Mouse (Mus musculus): ENCODE results near the gene Rbfox1. TPM values are rescaled to one million over a fixed set of nuclear protein-coding genes. Genes with fewer than 3 reads are reported as not detected.

The Rbfox1 gene
- total and polyA plus RNA-seq, 3 experiments, result not detected

DNA sequence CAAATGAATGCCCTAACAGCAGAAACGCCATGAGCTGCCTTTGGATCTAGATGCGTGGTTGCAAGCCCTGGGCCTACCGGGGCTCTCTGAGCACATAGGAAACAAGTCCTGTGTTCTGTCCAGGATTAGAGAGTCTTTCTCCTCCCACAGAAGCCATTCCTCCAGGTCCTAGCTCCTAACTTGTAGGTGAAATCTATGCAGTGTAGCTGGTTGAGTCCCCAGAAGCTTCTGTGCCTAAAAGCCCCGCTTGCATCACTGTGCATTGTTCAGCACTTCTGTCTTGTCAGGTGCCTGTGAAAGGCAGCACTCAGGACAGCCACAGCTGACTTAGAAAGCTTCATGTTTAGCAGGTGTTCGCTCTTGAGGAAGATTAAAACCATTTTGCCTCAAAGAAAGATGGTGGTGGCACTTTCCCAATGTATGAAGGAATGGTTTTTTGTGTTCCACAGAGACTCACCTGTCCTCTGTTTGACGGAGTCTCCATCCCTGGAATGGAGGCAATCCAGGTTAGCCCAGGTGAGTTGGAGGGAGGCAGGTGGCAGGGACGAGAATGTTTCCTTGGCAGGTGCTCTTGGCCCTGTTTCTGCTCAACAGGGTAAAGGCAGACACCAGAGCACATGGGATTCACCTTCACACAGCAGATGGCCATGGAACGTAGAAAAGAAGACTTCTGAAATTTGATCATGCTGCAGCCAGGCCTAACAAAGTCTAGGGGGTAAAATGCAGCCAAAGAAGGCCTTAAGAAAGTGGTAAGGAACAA, 1213.0 kb downstream of the Rbfox1 start:
- Histone ChIP-seq H3K9me3 (replicated peaks; ENCODE audit: insufficient read depth, low read length) (no peaks in the 10 kb centered on the region), H3K9ac (ENCODE audit: control insufficient read depth, low read depth, low read length, poor library complexity, severe bottlenecking) (no peak overlapping the region), H3K27me3 (ENCODE audit: control insufficient read depth in 1 of 2, insufficient read depth in 2 of 2, low read length in 2 of 2) (no peaks in the 10 kb centered on the region), H3K4me3 (ENCODE audit: control insufficient read depth in 1 of 2, insufficient read depth in 1 of 2, low read depth in 2 of 2, low read length in 2 of 2) (no peak overlapping the region), H3K36me3 (ENCODE audit: control insufficient read depth in 1 of 2, insufficient read depth in 2 of 2, low read length in 2 of 2) (no peaks in the 10 kb centered on the region), H3K27ac (ENCODE audit: control insufficient read depth, low read depth, low read length) (no peak overlapping the region), H3K4me1 (ENCODE audit: control insufficient read depth in 1 of 2, insufficient read depth in 2 of 2, low read length in 2 of 2) (no peaks in the 10 kb centered on the region), H3K79me2 (ENCODE audit: control insufficient read depth, insufficient read depth, low read length, poor library complexity) (no peaks in the 10 kb centered on the region)
- TF ChIP-seq POLR2AphosphoS5 (IDR thresholded peaks at IDR 0.05; ENCODE audit: borderline replicate concordance, low read depth, low read length) (no peak), MEF2A (IDR thresholded peaks at IDR 0.05; ENCODE audit: extremely low read depth, insufficient replicate concordance, low read depth, low read length, poor library complexity, severe bottlenecking) (no peak), NRF1 (IDR thresholded peaks at IDR 0.05; ENCODE audit: insufficient read depth, low read depth, low read length, poor library complexity, severe bottlenecking) (no peak), ZKSCAN1 (IDR thresholded peaks at IDR 0.05; ENCODE audit: low read depth, low read length) (no peak), JUND (IDR thresholded peaks at IDR 0.05; ENCODE audit: low read depth, low read length) (no peak)
- DNase-seq (ENCODE audit: low read depth, low spot score), result no peak

GRCm38 (mm10) chr16:7099506-7100300, 1214.5 kb downstream of the Rbfox1 start:
- TF ChIP-seq ZC3H11A (IDR thresholded peaks at IDR 0.05; ENCODE audit: low read depth, low read length) (no peak), USF1 (IDR thresholded peaks at IDR 0.05; ENCODE audit: low read depth, low read length) (no peak), CTCF (IDR thresholded peaks at IDR 0.05 in 2 of 3, conservative IDR thresholded peaks at IDR 0.05 in 1 of 3; ENCODE audit: control insufficient read depth in 1 of 3, insufficient read depth in 1 of 3, low read depth in 2 of 3, low read length in 3 of 3, poor library complexity in 1 of 3, severe bottlenecking in 1 of 3) (no peak), ZNF384 (IDR thresholded peaks at IDR 0.05; ENCODE audit: low read depth, low read length) (no peak), SMC3 (IDR thresholded peaks at IDR 0.05; ENCODE audit: low read depth, low read length) (no peak), HCFC1 (IDR thresholded peaks at IDR 0.05; ENCODE audit: low read depth, low read length) (no peak), ETS1 (IDR thresholded peaks at IDR 0.05; ENCODE audit: low read depth, low read length) (no peak), MAX (IDR thresholded peaks at IDR 0.05; ENCODE audit: low read length) (no peak), TCF12 (IDR thresholded peaks at IDR 0.05; ENCODE audit: low read depth, low read length) (no peak), ELF1 (IDR thresholded peaks at IDR 0.05; ENCODE audit: low read depth, low read length) (no peak), GATA1 (IDR thresholded peaks at IDR 0.05; ENCODE audit: low read depth, low read length) (no peak), ZMIZ1 (IDR thresholded peaks at IDR 0.05; ENCODE audit: low read depth, low read length) (no peak), CHD2 (IDR thresholded peaks at IDR 0.05; ENCODE audit: low read length) (no peak)
- H3K27ac ChIP-seq (ENCODE audit: control insufficient read depth, low read depth, low read length), result no peak overlapping the region
- H3K4me1 ChIP-seq (ENCODE audit: control insufficient read depth in 1 of 2, insufficient read depth in 2 of 2, low read length in 2 of 2), result no peaks in the 10 kb centered on the region
- no peak overlapping the region for H3K4me3 ChIP-seq (ENCODE audit: control insufficient read depth in 1 of 2, insufficient read depth in 1 of 2, low read depth in 2 of 2, low read length in 2 of 2)
- no peaks in the 10 kb centered on the region for H3K79me2 ChIP-seq (ENCODE audit: control insufficient read depth, insufficient read depth, low read length, poor library complexity)
- no peaks in the 10 kb centered on the region for H3K36me3 ChIP-seq (ENCODE audit: control insufficient read depth in 1 of 2, insufficient read depth in 2 of 2, low read length in 2 of 2)
- H3K9me3 ChIP-seq (replicated peaks; ENCODE audit: insufficient read depth, low read length), result no peaks in the 10 kb centered on the region
- H3K27me3 ChIP-seq (ENCODE audit: control insufficient read depth in 1 of 2, insufficient read depth in 2 of 2, low read length in 2 of 2), result no peaks in the 10 kb centered on the region
- no peak for DNase-seq (ENCODE audit: low read depth, low spot score)
- no peak overlapping the region for H3K9ac ChIP-seq (ENCODE audit: control insufficient read depth, low read depth, low read length, poor library complexity, severe bottlenecking)
